Mouse (Mus musculus) liver, adult 2 months (tissue): ENCODE measurements at regions not wholly inside any gene's neighbourhood (a gene's known extent, or its start where the extent isn't known, plus 50 kb on each side); places are given as distances from the start of the nearest gene placed in this dataset.

Experiments used
- CTCF ChIP-seq: fragments of 200-500 bp; IDR thresholded peaks from 2 replicates; pipeline ENCODE4 v1.5.1; 2011; ENCODE audit warnings: low read depth, low read length, control low read depth
- POLR2A ChIP-seq: fragments of 200-500 bp; IDR thresholded peaks from 2 replicates; pipeline ENCODE4 v1.6.1; 2011; ENCODE audit warnings: low read length, control low read depth; ENCODE audit not compliant: insufficient read depth; ENCODE audit errors: extremely low read depth

- no peak for TF ChIP-seq POLR2A
- TF ChIP-seq CTCF = no peak
Observed at GRCm38 (mm10) chr9:9582301-9583010, 343.6 kb upstream of the Arhgap42 start.
